Mouse (Mus musculus) cerebellum, adult 2 months (tissue): ENCODE data around the gene Tmem104.

ENCODE experiments used
- CTCF ChIP-seq: fragments of 200-500 bp; IDR thresholded peaks from 2 replicates; pipeline ENCODE4 v1.5.1; 2011; ENCODE audit warnings: low read depth, mild to moderate bottlenecking, control low read depth, low read length, moderate library complexity, borderline replicate concordance; ENCODE audit not compliant: insufficient read depth
- POLR2A ChIP-seq: fragments of 200-500 bp; IDR thresholded peaks from 2 replicates; pipeline ENCODE4 v1.6.1; 2011; ENCODE audit warnings: low read length, control low read depth, borderline replicate concordance; ENCODE audit not compliant: insufficient read depth

DNA sequence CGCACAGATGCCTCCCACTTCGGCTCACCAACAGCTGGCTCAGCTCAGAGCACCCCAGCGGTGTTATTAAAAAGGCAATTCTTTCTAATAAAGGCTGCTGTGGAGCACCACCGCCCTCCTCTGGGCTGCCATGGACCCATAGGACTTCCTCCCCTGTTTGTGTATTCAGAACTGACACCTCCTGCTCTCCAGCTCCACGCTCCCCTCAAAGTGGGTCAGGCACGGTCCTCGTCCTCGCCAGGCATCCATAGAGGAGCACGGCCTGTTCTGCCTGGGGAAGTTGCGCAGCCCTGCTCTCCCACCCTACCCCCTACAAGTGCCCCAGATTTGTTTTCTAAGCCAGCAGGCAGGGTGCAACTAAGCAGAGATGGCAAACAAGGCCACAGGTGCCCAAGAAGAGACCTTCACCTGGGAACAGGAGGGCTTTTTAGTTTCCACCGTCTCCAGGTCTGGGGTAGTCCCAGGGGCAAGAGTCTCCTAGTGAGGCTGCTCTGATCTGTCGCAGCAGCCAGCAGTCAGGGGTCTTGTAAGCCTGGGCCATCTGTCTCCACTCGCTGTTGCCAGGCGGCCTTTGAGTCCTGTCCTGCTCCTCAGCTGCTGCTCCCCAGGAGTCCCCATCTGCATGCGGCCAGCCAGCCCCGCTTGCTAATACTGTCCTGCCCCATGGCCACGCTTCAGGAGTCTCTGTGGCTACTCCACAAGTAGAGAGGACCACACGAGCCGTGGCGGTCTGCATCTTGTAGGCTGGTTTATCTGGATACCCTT is 46.4 kb downstream of the Tmem104 start:
- TF ChIP-seq CTCF (peak; percentile 36; the same call in 1 of the 2 replicates), POLR2A (no peak)
